Mouse (Mus musculus) ovary, adult 2 months (tissue): ENCODE data around the gene Secisbp2. TPM values are rescaled to one million over a fixed set of nuclear protein-coding genes. Genes with fewer than 3 reads are reported as not detected.

Experiments used
- polyA plus RNA-seq: library from polyadenylated mRNA; depleted of rRNA; stranded (reverse); fragments of >200 nt; gene quantifications from 2 replicates; pipeline ENCODE4 v1.2.3, GENCODE M21; 2012; rRNA removed

Gene Secisbp2
- 26.3 and 26.6 TPM in 2 replicates for polyA plus RNA-seq

GRCm38 (mm10) chr13:51651408-51652064 is at the start of gene Secisbp2:
Gene Secisbp2 (plus strand): TSS chr13:51651697.

DNA sequence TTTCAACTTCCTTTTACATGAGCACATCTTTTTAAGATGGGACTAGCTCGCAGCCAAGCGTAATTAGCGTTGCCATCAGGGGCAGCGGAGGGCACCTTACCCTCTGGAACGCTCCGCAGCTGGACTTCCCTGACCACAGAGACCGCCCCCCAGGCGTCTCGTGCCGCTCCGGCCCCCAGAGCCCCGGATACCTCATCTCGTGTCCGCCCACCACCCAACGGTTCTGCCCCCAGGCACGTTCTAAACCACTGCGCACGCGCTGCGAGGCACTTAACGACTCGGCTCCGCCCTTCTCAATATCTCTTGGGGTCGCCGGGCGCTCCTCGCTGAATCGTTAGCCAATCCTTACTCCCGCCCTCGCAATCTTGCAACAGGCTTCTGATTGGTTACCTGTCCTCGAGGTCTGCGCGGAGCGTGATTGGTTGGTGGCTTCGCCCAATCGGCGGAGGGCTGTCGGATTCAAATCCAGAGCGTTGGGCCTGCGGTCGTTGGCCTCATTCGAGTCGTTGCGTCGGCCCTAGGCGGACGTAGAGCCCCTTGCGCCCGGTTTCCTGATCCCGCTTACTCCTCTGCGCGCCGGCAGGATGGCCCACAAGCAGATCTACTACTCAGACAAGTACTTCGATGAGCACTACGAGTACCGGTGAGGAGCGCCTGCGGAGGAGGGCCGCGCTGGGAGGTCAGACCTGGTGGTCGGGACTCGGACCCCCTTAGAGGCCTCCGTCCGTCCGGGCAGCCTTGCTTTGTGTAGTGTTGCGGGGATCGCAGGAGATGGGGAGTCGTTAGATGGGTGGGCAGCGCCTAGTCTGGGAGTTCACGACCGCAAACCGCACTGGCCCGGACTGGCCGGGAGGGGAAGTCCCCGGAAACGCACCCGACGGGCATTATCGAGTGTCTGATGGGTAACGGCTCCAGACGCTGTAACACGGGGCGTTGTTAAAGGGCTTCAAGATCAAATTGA is 6.4 kb upstream of the Secisbp2 start, which contains the start of gene Cks2:
Cks2 (plus strand) TSS at position 404 of the 961 bp plus-strand sequence.

Other genes with a start within 250 kb of the Secisbp2 start
- 7.6 and 9.4 TPM in 2 replicates for gene S1pr3, start 243.1 kb upstream of the Secisbp2 start, polyA plus RNA-seq
- 1.7 and 1.8 TPM in 2 replicates for gene Shc3, start 82.3 kb upstream of the Secisbp2 start, polyA plus RNA-seq
- 28.8 and 55.1 TPM in 2 replicates for gene Cks2, start 6.5 kb upstream of the Secisbp2 start, polyA plus RNA-seq
- gene Sema4d, start 142.1 kb downstream of the Secisbp2 start, polyA plus RNA-seq: 12.7 and 12.8 TPM in 2 replicates
- gene Gadd45g, start 195.0 kb downstream of the Secisbp2 start, polyA plus RNA-seq: 65.7 and 67.4 TPM in 2 replicates